Mouse (Mus musculus) limb, embryonic 13.5 days (tissue): ENCODE results near the gene Gpn3. TPM values are rescaled to one million over a fixed set of nuclear protein-coding genes. Genes with fewer than 3 reads are reported as not detected.
"Not testable (repeated sequence)": the region's sequence is repeated elsewhere in the genome, so short reads cannot be mapped to it uniquely, and the experiment has no call there.

Source experiments
- ATAC-seq: fragments of 200-750 bp; cut with Nextera tagmentation; 2 replicates; pipeline ENCODE4 v1.8.0; 2017; ENCODE audit warnings: low read depth, moderate number of reproducible peaks, moderate TSS enrichment; ENCODE audit not compliant: low FRiP score
- H3K27ac ChIP-seq: fragments of 300-500 bp; sonication (generic); 2 replicates; pipeline ENCODE4 v1.5.1; 2015; ENCODE audit warnings: inconsistent platforms, mild to moderate bottlenecking, moderate library complexity
- H3K27me3 ChIP-seq: fragments of 300-500 bp; sonication (generic); 2 replicates; pipeline ENCODE4 v1.6.1; 2015; ENCODE audit warnings: mild to moderate bottlenecking, inconsistent platforms
- H3K36me3 ChIP-seq: fragments of 300-500 bp; sonication (generic); 2 replicates; pipeline ENCODE4 v1.6.1; 2015; ENCODE audit warnings: inconsistent platforms, mild to moderate bottlenecking, moderate library complexity
- H3K4me1 ChIP-seq: fragments of 300-500 bp; sonication (generic); 2 replicates; pipeline ENCODE4 v1.6.1; 2015; ENCODE audit warnings: inconsistent platforms
- H3K4me2 ChIP-seq: fragments of 300-500 bp; sonication (generic); replicated peaks from 2 replicates; pipeline ENCODE4 v1.6.1; 2015; ENCODE audit warnings: inconsistent platforms, mild to moderate bottlenecking, moderate library complexity
- H3K4me3 ChIP-seq: fragments of 300-500 bp; sonication (generic); 2 replicates; pipeline ENCODE4 v1.5.1; 2015; ENCODE audit warnings: moderate library complexity, mild to moderate bottlenecking, inconsistent platforms
- H3K9ac ChIP-seq: fragments of 300-500 bp; sonication (generic); 2 replicates; pipeline ENCODE4 v1.6.1; 2015; ENCODE audit warnings: mild to moderate bottlenecking, inconsistent platforms
- H3K9me3 ChIP-seq: fragments of 300-500 bp; sonication (generic); 2 replicates; pipeline ENCODE4 v1.6.1; 2016; ENCODE audit warnings: inconsistent platforms
- WGBS: fragments of 180-500 bp; shearing (Covaris S2); methylation state at CpG from one replicate; pipeline ENCODE4 v1.1.7; 2015; 5-methylcytosine and 5-hydroxymethylcytosine counted together
- polyA plus RNA-seq: library from polyadenylated mRNA; unstranded; fragments of >200 nt; fragmentation: Nextera tagmentation; extraction: Ambion mirVana; gene quantifications from 2 replicates; pipeline ENCODE4 v1.2.1, GENCODE M21; 2015

The Gpn3 gene
- polyA plus RNA-seq, 1 experiment from 2014 or later, result 78.2 TPM

DNA sequence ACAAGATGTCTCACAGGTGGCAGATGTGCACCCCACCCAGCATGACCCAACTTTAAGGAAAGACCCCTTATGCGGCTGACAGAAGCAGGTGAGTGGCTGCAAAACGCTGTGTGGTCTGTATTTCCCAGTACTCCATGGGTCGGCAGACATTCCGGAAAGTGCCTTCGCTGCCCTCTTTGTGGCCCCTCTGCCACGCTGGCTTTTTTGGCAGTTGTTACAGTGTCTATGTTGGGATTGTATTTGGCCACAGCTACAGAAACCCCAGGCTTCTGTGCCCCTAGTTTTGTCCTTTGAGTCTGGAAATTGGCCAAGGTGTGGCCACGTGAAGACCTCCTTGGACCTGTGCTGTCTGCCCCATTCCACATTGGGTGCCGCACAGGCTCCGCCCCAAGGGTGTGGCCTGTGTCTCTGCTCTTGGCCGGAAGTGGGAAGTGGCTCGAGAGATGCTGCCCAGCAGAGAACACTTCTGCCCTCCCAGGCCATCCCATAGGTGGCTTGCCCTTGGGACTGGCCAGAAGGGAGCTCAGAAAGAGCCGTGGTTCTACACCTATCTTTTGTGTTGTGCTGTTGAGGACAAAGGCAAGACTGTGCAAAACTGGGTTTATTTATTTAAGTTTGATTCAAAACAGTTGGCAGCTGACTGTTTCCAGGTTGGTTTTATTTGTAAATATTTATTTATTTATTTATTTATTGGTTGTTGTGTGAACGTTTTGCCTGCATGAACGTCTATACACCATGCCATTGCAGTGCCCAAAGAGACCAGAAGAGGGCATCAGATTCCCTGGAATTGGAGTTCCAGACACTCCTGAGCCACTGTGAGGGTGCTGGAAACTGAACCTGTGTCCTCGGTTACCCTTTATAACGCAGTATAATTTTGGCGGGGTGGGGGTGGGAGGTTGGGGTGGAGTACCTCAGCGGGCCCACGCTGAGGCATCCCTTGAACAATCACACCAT, 38.3 kb downstream of the Gpn3 start:
- no peak for ATAC-seq
- Histone ChIP-seq H3K36me3 (peaks cover 41% of the 10 kb centered on the region), H3K9me3 (no peaks in the 10 kb centered on the region), H3K27me3 (no peaks in the 10 kb centered on the region), H3K4me1 (no peaks in the 10 kb centered on the region), H3K9ac (no peak overlapping the region), H3K4me3 (no peak overlapping the region), H3K27ac (no peak overlapping the region), H3K4me2 (no peak overlapping the region)
- 85% methylated on average over 19 of the region's 19 CpGs for WGBS

DNA sequence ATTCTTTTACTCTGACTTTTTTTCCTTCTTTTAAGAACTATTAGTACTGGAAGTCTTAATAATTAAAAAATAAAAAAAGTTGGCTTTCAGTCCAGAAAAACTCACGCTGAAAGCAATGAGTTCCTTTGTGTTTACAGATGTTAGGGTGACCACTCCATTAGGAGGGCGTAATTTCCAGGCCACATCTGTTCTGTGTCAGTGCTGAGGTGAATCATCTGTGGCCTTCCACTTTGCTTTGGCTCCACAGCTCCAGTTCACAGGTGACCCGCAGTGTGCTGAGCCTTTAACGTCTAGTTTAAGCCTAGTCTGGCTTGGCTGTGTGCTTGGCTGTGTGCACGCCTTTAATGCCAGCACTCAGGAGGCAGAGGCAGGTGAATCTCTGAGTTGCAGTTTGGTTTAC, 40.2 kb downstream of the Gpn3 start:
- no peak for ATAC-seq
- Histone ChIP-seq H3K36me3 (peaks cover 22% of the 10 kb centered on the region), H3K9me3 (no peaks in the 10 kb centered on the region), H3K9ac (no peak overlapping the region), H3K27ac (no peak overlapping the region), H3K4me2 (no peak overlapping the region), H3K4me1 (no peaks in the 10 kb centered on the region), H3K4me3 (no peak overlapping the region), H3K27me3 (no peaks in the 10 kb centered on the region)
- 60% methylated on average over 5 of the region's 5 CpGs for WGBS

DNA sequence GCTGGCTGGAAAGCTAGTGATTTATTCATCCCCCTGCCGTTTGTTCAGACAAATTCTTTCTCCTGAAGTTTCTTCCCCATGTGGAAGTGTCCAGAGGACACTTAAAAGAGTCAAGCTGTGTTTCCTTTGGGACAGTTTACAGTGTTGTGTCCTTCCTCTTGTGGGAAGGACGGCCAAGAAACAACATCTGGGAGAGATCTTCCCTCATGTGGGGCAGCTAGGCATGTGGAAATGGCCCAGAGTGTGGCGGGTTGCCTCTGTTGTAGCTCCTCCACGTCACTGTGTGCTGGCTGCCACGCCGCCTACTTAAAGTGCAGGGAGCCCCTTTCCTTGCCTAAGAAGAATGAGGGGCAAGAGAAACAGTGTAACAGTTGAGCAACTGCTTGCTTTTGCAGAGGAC, 41.1 kb downstream of the Gpn3 start:
- Histone ChIP-seq H3K36me3 (peaks cover 14% of the 10 kb centered on the region), H3K27ac (no peak overlapping the region), H3K9me3 (no peaks in the 10 kb centered on the region), H3K4me2 (no peak overlapping the region), H3K4me3 (no peak overlapping the region), H3K4me1 (no peaks in the 10 kb centered on the region), H3K9ac (no peak overlapping the region), H3K27me3 (no peaks in the 10 kb centered on the region)
- WGBS, result 54% methylated on average over 6 of the region's 6 CpGs
- ATAC-seq, result no peak

DNA sequence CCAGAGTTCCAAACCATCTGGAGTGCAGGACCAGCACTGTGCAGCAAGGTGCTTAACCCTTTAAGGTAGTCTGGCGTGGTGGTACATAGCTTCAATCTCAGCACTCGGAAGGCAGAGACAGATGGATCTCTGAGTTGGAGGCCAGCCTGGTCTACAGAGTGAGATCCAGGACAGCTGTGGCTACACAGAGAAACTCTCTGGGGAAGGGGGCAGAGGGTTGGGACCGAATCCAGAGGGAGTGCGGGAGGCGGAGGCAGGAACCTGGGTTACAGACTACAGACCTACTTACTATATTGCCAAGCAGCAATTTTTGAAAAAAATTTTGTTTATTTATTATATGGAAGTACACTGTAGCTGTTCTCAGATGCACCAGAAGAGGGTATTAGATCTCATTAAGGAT, 42.7 kb downstream of the Gpn3 start:
- no peak overlapping the region for H3K4me3 ChIP-seq
- H3K9ac ChIP-seq, result no peak overlapping the region
- no peak for ATAC-seq
- H3K4me1 ChIP-seq, result no peaks in the 10 kb centered on the region
- WGBS, result 86% methylated on average over 5 of the region's 5 CpGs
- H3K36me3 ChIP-seq, result peaks cover 14% of the 10 kb centered on the region
- H3K4me2 ChIP-seq, result no peak overlapping the region
- H3K27ac ChIP-seq, result no peak overlapping the region
- H3K9me3 ChIP-seq, result no peaks in the 10 kb centered on the region
- H3K27me3 ChIP-seq, result no peaks in the 10 kb centered on the region

DNA sequence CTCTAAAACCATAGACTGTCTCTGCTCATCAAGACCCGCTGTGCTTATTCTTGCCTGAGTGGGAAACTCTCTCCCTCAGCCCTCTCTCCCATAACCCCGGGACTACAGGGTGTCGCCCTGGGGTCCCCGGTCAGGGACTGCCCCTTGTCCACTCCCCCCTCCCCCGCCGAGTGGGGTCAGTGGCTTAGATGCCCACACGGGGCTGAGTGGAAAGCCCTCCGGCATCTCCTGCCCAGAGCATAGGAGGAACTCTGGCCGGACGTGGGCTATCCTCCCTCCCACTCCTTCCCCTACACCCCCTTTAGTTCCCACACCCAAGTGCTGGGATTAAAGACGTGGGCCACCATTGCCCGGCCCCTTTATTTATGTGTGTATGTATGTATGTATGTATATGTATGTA, 43.8 kb downstream of the Gpn3 start:
- ATAC-seq, result no peak
- Histone ChIP-seq H3K4me1 (no peaks in the 10 kb centered on the region), H3K27me3 (no peaks in the 10 kb centered on the region), H3K4me3 (no peak overlapping the region), H3K27ac (no peak overlapping the region), H3K9ac (no peak overlapping the region), H3K4me2 (no peak overlapping the region), H3K9me3 (no peaks in the 10 kb centered on the region), H3K36me3 (peaks cover 3% of the 10 kb centered on the region; the same call in 1 of the 2 replicates)
- 89% methylated on average over 12 of the region's 12 CpGs for WGBS

DNA sequence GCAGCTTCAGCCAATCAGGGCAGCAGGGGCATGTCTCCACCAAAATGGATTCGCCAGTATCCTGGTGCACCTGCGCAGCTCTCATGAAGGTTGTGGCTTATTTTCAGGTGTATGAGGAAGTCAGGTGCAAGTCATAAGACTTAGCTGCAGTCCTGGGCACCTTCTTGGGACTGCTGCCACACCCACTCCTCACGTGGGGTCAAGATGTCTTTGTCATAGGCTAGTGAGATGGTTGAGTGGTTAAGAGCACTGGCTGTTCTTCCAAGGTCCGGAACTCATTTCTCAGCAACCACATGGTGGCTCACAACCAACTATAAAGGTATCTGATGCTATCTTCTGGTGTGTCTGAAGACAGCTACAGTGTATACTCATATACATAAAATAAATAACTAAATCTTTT, 49.0 kb downstream of the Gpn3 start:
- H3K36me3 ChIP-seq, H3K27ac ChIP-seq, H3K4me3 ChIP-seq, ATAC-seq, H3K9me3 ChIP-seq, H3K9ac ChIP-seq, H3K27me3 ChIP-seq, H3K4me2 ChIP-seq: not testable (repeated sequence)
- WGBS, result 64% methylated on average over 4 of the region's 4 CpGs
- peaks cover 15% of the 10 kb centered on the region for H3K4me1 ChIP-seq

DNA sequence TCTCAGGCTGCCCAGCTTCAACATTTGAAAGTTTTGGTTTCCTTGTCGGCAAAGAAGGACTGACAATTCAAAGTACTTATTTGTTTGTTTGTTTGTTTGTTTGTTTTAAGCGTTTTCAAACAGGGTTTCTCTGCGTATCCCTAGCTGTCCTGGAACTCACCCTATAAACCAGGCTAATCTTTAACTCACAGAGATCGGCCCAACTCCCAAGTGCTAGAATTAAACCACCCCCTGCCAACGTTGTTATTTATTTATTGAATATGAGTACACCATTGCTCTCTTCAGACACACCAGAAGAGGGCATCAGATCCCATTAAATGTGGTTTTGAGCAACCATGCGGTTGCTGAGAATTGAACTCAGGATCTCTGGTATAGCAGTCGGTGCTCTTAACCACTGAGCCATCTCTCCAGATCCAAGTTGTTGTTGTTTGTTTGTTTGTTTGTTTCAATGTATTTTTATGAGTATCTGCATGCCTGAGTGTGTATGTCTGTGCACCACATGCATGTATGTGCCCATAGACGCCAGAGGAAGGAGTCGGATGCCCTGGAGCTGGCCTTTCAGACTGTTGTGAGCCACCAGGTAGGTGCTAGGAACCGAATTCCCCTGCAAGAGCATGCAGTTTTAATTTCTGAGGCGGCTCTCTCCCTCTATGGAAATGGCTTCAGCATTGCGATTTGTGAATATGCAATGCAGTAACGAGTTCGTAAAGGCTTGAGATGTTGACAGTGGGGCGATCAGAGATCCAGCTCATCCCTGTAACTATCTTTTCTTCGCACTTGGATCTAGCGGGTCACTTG, 49.8 kb downstream of the Gpn3 start, which contains the start of gene Anapc7:
Gene Anapc7, plus strand, starts transcription at position 423 of the 798 bp plus-strand sequence.
- peak within 1 kb of the TSS; percentile 96 for H3K4me2 ChIP-seq
- no peaks in the 10 kb centered on the region for H3K9me3 ChIP-seq
- H3K4me3 ChIP-seq, result peak within 1 kb of the TSS; percentile 99
- H3K27me3 ChIP-seq, result no peaks in the 10 kb centered on the region
- peak within 1 kb of the TSS; percentile 84 for H3K27ac ChIP-seq
- peak within 1 kb of the TSS; percentile 97 for H3K9ac ChIP-seq
- peaks cover 11% of the 10 kb centered on the region for H3K36me3 ChIP-seq
- WGBS, result 22% methylated on average over 17 of the region's 17 CpGs
- ATAC-seq, result peak; percentile 18; the same call in 1 of the 2 replicates
- H3K4me1 ChIP-seq, result peaks cover 15% of the 10 kb centered on the region

DNA sequence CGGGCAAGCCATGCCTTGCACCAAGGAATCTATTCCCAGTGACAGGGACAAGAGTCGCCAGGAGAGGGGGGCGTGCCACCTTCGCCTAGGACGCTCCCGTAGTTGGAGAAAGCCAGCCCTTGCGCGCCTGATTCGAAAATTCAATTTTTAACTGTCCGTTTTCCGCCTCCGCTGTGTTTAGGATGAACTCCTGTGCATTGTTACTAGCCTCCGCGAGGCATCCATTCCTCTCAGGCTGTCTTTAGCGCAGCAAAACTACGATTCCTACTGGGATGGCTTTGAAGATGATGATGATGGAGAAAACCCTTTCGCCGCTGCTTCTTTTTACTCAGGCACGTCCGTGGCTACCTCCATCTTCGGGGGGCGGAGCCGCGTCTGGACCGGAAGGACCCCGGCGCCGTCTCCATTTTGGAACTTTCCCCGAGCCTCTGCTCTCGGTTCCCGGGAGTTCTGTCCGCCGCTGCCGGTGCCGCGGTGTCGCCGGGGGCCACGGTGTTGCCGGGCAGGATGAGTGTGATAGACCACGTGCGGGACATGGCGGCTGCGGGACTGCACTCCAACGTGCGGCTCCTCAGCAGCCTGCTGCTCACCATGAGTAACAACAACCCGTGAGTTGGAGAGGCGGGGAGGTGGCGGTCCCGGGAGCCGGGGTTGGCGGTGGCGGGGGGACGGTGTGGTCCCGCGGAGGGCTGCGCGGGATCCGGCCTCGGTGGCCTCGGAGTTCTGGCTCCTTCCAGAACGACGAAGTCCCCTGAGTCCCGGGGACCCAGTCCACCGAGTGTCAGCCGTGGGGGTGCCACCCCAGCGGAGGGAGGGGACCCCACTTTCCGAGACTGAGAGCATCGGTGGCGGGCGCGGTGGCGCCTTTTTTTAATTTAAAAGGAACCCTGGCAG, 50.6 kb downstream of the Gpn3 start:
- Histone ChIP-seq H3K4me2 (peak overlapping the region; percentile 96), H3K36me3 (peaks cover 16% of the 10 kb centered on the region), H3K4me3 (peak overlapping the region; percentile 99), H3K27me3 (no peaks in the 10 kb centered on the region), H3K4me1 (peaks cover 15% of the 10 kb centered on the region), H3K9me3 (no peaks in the 10 kb centered on the region), H3K27ac (peak overlapping the region; percentile 84), H3K9ac (peak overlapping the region; percentile 97)
- WGBS, result under 1% methylated on average over 73 of the region's 73 CpGs
- ATAC-seq, result peak; percentile 92

DNA sequence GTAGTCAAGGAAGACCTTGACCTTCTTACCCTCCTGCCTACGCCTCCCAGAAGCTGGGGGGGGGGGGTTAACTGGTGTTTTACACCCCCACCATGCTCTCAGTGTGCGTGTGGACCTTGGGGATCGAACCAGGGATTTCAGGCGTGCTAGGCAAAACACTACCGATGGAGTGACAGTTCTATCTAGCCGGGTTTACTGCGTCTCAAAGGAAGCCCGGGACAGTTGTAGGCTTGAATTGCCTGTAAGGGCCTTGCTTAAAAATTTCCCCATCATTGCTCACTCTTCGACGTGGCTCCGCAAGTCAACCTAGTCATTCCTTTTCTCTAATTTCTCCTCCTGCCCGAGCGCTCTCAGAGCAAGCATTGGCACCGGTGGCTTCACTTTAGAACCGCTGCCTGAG, 51.4 kb downstream of the Gpn3 start:
- no peaks in the 10 kb centered on the region for H3K27me3 ChIP-seq
- WGBS, result 26% methylated on average over 15 of the region's 15 CpGs
- H3K4me2 ChIP-seq, result peak overlapping the region; percentile 96
- ATAC-seq, result no peak
- no peaks in the 10 kb centered on the region for H3K9me3 ChIP-seq
- H3K36me3 ChIP-seq, result peaks cover 20% of the 10 kb centered on the region
- no peak overlapping the region for H3K27ac ChIP-seq
- H3K4me1 ChIP-seq, result peaks cover 15% of the 10 kb centered on the region
- peak overlapping the region; percentile 99 for H3K4me3 ChIP-seq
- peak overlapping the region; percentile 97 for H3K9ac ChIP-seq

DNA sequence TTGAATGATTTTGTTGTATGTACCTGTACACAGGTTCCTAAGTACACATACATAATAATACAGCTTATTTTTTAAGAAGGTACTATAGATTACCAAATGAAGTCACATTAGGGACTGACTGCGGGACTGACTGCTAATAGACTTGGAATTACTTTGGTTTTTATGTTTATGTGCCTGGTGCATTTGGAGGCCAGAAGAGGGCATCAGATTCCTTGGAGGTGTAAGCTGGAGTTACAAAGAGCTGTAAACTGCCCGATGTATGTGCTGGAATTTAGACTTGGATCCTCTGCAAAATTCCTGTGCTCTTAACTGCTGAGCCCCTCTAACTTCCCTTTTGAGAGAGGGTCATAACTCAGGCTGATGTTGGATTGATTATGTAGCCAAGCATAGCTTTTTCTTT, 53.9 kb downstream of the Gpn3 start:
- H3K27me3 ChIP-seq, result no peaks in the 10 kb centered on the region
- ATAC-seq, result no peak
- H3K9ac ChIP-seq, result no peak overlapping the region
- H3K4me2 ChIP-seq, result no peak overlapping the region
- H3K4me3 ChIP-seq, result no peak overlapping the region
- peaks cover 15% of the 10 kb centered on the region for H3K4me1 ChIP-seq
- no peak overlapping the region for H3K27ac ChIP-seq
- peaks cover 45% of the 10 kb centered on the region for H3K36me3 ChIP-seq
- 71% methylated on average over 2 of the region's 2 CpGs for WGBS
- no peaks in the 10 kb centered on the region for H3K9me3 ChIP-seq

DNA sequence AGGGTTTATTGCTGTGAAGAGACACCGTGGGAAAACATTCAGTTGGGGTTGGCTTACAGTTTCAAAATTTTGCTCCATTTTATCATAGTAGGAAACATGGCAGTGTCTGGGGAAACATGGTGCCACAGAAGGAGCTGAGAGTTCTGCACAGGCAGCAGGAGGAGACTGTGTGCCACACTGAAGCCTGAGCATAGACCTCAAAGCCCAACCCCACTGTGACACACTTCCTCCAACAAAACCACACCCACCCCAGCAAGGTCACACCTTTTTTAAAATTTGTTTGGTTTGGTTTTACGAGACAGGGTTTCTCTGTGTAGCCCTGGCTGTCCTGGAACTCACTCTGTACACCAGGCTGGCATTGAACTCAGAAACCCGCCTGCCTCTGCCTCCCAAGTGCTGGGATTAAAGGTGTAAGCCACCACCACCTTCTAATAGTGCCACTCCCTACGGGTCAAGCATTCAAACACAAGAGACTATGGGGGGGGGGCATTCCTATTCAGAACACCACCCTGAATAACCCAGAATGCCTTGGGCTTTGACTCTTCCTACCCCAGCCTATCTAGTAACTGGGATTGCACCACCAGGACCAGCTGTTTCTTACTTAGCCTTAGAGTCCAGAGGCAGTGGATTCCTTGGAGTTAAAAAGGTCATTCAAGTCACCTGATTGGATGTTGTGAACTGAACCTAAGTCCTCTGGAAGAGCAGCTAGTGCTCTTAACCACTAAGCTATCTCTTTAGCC, 58.5 kb downstream of the Gpn3 start:
- H3K36me3 ChIP-seq, result peaks cover 86% of the 10 kb centered on the region

More for the DNA sequence above, 58.5 kb downstream of the Gpn3 start:
- no peak overlapping the region for H3K9ac ChIP-seq
- H3K4me2 ChIP-seq, result no peak overlapping the region
- H3K4me1 ChIP-seq, result no peaks in the 10 kb centered on the region
- no peaks in the 10 kb centered on the region for H3K27me3 ChIP-seq
- H3K27ac ChIP-seq, result no peak overlapping the region
- H3K9me3 ChIP-seq, result no peaks in the 10 kb centered on the region
- ATAC-seq, result no peak
- H3K4me3 ChIP-seq, result no peak overlapping the region
- 91% methylated on average over 4 of the region's 4 CpGs for WGBS
